Mouse (Mus musculus): Measurements from ENCODE around the gene Jmy.

Gene Jmy

DNA sequence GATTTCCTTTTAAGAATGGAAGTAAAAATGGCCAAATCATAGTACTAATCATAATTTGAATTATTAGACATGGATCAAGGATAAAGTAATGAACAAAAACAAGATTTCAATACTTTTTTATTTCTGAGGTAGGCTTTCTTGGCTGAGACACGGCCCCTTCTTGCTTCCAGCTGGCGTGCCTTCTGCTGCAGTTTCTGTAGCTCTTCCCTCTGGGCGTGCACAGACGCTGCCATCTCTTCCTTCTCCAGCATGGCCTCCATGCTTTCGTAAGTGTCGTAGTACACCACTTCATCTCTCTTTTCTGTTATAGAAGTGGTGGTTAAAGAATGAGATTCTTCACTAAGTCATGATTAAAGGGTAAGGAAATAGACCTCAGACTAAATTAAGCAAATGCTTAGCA lies 46.3 kb downstream of the Jmy start:
- WGBS = 53% methylated on average over 6 of the region's 6 CpGs

GRCm38 (mm10) chr13:93440167-93440566 lies 59.4 kb downstream of the Jmy start:
- 85% methylated on average over 3 of the region's 3 CpGs for WGBS

DNA sequence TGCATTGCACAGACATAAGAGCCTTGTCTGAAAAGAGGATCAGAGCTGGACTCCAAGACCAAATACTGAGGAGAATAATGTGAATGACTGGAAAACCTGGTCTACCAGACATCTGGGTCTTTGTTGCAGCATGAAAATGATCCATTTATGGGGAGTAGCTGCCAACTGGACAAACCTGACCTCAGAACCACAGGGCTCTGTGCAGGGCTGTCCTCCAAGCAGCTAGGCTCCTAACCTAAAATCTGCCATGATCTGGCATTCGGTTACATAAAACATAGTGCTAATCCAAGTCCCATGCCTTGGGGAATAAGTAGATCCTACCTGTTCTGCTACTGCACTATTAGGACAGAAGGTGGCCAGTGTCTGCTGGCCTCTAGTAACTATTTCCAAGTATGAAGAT lies 70.4 kb downstream of the Jmy start:
- WGBS = 95% methylated on average over 1 of the region's 1 CpGs

DNA sequence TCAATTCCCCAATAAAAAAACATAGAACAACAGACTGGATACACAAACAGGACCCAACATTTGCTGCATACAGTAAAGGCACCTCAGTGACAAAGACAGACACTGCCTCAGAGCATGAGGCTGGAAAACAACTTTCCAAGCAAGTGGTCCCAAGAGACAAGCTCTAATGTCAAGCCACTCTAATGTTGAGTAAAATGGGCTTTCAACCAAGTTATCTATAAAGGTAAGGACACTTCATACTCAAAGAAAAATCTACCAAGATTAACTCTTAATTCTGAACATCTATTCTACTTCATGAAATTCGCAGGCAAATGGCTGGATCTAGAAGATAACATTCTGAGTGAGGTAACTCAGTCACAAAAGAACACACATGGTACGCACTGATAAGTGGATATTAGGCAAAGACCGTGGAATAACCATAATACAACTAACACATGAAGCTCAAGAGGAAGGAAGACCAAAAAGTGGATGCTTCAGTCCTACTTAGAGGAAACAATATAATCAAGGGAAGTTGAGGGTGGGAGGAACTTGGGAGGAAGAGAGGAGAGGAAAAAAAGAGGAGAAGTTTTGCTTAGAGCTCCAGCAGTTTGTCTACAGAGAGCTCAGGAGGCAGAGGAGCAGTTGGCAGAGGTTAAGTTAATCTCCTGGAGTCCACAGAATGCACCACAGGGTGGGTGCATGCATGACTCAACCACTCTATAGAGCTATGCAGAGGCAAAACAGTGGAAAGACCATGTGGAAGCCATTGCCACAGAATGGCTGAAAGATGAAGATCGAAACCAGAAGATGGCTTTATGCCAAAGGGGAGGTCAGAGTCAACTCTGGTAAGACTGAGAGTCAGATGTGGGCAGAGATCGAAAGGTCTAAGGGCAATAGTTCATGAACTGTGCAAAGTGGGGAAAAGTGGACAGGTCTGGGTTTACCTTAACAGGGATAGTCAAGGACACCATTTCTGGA lies 71.4 kb downstream of the Jmy start:
- whole genome bisulfite sequencing = 94% methylated on average over 5 of the region's 5 CpGs

DNA sequence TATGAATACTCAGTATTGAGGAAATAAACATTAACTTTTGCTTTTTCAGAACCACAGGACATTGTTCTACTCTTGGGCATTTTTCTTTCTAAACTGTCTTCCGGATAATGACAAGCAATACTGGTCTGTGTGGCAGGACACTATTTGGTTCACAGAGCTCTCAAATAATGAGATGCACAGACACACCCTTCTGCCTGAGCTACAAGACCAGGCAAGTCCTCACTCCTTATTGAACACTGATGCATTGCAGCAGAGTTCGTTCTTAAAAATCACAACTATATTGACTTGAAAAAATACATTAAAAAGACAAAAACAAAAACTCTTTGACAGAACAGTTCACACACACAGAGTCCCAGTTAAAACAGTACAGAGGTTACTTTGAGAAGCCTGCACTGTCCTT lies 76.4 kb downstream of the Jmy start:
- WGBS = 59% methylated on average over 2 of the region's 2 CpGs

DNA sequence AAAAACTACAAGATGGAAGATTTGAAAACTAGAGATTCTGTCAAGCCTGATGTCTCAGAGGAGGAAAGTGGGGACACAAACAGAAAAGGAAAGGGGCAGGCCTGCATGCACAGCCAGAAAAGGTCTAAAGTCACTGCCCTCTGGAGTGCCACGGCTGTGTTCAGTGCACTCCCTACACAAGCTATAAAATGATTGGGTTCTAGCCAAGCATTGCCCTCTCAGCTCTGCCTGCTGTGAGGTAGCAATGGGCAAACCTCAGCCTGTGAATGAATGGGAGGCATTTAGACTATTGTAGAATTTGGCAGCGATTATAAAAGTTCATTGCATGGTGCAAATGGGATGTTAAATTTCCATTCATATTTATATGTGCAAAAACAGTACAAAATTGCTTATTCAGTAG lies 79.8 kb downstream of the Jmy start:
- WGBS = 33% methylated on average over 2 of the region's 2 CpGs

GRCm38 (mm10) chr13:93418292-93418691 lies 81.3 kb downstream of the Jmy start:
- 80% methylated on average over 2 of the region's 2 CpGs for WGBS

DNA sequence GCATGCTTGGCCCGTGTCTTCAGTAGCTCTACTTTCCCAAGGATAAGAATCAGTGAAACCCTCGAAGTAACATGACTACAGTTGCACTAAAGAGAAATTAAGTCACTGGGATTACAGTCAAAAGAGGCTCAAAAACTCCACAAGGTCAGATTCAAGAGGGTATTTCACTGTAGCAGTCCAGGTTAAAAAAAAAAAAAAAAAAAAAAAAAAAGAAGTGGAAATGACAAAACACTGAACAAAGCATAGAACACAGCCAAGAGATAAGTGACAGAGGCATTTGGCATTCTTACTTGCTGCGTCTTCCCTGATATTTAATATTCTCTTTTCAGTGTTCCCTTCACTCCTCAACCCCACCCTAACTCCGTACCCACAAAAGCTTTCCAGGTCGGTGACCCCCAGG lies 84.6 kb downstream of the Jmy start:
- WGBS = 93% methylated on average over 5 of the region's 5 CpGs

GRCm38 (mm10) chr13:93410343-93410742 lies 89.3 kb downstream of the Jmy start:
- WGBS = 73% methylated on average over 4 of the region's 4 CpGs

DNA sequence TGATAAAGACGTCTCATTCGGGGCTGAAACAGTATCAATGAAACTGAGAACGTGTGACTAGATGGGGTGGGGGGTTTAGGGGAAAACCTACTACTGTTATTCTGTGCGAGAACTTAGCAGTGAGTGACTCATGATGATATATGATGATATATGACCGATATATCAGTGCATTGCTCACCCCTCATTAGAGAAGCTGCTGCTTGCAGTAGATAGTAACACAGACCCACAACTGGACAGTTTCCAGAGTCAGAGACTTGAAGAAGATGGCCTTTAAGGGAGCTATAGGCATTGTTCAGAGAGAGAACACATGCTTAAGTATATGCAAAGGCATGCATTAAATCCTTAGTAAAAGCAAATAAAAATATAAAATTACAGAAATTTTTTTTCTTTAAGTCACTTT lies 92.8 kb downstream of the Jmy start:
- 72% methylated on average over 5 of the region's 5 CpGs for WGBS

GRCm38 (mm10) chr13:93401947-93402346 lies 97.7 kb downstream of the Jmy start:
- WGBS = 75% methylated on average over 7 of the region's 7 CpGs

- WGBS = 24% methylated on average over 5 of the region's 5 CpGs
These were observed 99.8 kb downstream of the Jmy start for GRCm38 (mm10) chr13:93399710-93400216.

GRCm38 (mm10) chr13:93389242-93389625 lies 110.4 kb downstream of the Jmy start:
- 54% methylated on average over 2 of the region's 2 CpGs for WGBS

DNA sequence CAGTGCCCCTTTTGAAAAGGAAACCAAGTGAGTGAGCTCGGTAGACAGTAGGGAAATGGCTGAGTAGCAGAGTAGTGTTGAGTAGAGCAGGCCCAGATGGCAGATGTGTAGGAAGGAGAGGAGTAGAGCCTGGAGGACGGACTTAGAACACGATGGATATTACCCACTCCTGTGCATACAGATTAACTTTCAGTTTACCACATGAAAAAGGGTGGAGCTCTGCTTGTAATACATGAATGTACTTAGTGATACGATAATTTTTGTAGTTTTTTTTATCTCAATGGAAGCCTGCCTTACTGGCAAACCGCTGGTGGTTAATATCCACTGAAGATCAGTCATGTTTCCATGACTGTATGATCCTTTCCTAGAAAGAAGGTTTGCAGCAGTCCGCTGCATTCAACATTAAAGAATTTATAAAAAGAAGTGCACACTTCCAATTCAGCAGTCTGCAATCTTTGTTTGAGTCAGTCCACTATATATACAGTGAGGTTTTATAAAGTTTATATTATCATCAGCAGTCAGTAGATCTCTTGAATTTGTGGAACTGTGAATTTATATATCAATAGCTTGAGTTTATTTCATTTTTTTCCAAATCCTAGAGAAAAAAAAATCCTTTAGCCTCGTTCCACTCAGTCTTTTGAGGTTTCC lies 110.9 kb downstream of the Jmy start:
- 52% methylated on average over 7 of the region's 7 CpGs for WGBS

DNA sequence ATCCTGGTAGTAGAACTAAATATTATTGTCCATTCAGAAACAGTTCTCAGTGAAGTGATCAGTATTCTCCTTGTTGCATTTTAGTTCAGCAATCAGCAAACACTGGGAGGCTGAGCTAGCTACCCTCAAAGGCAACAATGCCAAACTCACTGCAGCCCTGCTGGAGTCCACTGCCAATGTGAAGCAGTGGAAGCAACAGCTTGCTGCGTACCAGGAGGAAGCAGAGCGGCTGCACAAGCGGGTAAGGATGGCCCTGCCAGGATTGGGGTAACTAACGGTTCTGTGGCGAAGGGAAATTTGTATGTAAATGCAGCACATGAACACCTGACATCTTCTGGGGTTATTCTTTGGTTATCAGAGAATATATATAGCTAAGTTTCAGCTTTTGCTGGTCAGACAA lies 112.2 kb downstream of the Jmy start:
- 57% methylated on average over 5 of the region's 5 CpGs for WGBS

DNA sequence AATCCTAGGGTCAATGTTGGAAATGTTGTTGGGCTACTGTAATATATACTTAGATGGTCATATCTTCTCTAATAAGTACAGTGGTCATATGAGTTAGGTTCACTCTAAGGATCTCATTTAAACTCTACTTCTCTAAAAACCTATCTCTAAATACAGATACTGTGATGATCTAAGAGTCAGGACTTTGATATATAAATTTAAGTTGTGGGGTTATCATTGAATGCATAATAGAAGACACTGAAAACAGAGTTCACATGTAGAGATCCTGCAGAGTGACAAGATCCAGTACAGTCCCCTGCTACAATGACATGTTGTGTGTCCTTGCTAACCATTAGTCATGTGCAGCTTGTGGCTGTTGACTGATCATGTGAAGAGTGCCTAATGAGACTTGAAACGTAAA lies 114.5 kb downstream of the Jmy start:
- 72% methylated on average over 1 of the region's 1 CpGs for WGBS

DNA sequence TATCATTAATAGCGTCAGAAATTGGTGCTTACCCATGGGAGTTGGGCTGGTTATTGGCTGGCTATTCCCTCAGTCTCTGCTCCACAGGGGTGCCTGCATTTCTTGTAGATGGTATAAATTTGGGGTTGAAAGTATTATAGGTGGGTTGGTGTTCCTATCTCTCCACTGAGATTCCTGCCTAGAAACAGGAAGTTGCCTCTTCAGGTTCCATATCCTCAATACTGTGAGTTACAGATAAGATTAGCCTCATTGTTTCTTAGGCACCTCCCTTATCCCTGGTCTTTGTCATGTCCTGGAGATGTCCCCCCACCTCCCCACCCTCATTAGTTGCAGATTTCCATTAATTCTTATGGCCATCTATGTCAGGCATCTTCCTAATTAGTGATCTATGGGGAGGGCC lies 115.1 kb downstream of the Jmy start:
- WGBS = 87% methylated on average over 1 of the region's 1 CpGs

DNA sequence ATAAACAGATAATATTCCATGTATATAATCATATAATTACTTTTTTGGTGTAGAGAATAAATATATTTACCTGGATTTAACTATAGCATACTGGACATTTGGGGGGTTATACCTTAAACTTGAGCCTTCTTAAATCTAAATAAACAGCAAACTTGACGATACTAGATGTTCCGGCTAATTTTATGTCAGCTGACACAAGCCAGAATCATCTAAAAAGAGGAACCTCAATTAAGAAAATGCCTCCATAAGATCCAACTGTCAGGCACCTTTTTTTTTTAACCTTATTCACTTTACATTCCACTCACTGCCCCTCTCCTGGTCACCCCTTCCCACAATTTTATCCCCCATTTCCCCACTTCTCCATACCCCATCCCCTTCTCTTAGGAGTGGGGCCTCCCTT lies 116.0 kb downstream of the Jmy start:
- 82% methylated on average over 2 of the region's 2 CpGs for WGBS

GRCm38 (mm10) chr13:93383092-93383491 lies 116.5 kb downstream of the Jmy start:
- WGBS = 96% methylated on average over 5 of the region's 5 CpGs

- WGBS = 32% methylated on average over 1 of the region's 1 CpGs
These were observed 118.3 kb downstream of the Jmy start for GRCm38 (mm10) chr13:93381301-93381700.

DNA sequence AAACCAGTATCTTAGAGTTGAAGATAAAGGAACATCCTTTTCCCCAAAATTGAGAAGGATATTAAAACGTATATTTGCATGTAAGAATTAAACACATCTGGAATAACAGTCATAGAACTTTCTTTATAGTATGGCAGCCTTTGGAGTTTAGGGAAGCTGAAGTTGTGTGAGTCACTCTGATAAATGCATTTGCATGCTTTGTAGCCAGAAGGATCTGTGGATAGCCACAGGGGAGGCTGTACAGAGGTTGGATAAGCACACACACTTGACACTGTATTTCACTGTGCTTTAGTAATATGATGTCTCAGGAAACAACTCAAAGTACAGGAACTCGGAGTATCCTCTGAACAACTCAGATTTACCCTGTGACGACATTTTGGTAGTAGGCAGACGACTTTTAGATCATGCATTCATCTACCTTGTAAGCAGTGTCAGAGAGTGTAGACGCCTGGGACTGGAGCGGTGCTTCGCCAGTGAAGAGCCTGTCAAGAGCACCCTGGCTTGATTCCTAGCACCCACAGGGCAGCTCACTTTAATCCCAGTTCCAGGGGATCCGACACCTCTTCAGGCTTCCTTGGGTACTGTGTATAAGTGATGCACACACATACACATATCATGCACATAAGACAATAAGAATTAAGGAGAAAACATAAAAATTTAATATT lies 119.1 kb downstream of the Jmy start:
- 84% methylated on average over 8 of the region's 8 CpGs for WGBS
